Mouse (Mus musculus) forebrain, postnatal 0 days (tissue): ENCODE results near the gene Tfb1m. TPM values are rescaled to one million over a fixed set of nuclear protein-coding genes. Genes with fewer than 3 reads are reported as not detected.

Source experiments
- ATAC-seq: fragments of 200-750 bp; cut with Nextera tagmentation; 2 replicates; pipeline ENCODE4 v1.8.0; 2017; ENCODE audit warnings: mild to moderate bottlenecking, moderate library complexity
- DNase-seq: peaks from one replicate; pipeline ENCODE4 v3.0.0-alpha.2; 2015
- H3K27ac ChIP-seq: fragments of 300-500 bp; sonication (generic); 2 replicates; pipeline ENCODE4 v1.5.1; 2014; ENCODE audit warnings: low read depth, mild to moderate bottlenecking, antibody characterized with exemption, low read length, moderate library complexity, mixed read lengths
- H3K27me3 ChIP-seq: fragments of 300-500 bp; sonication (generic); 2 replicates; pipeline ENCODE4 v1.6.1; 2014; ENCODE audit warnings: mild to moderate bottlenecking, low read length, mixed read lengths; ENCODE audit not compliant: insufficient read depth
- H3K36me3 ChIP-seq: fragments of 300-500 bp; sonication (generic); 2 replicates; pipeline ENCODE4 v1.6.1; 2014; ENCODE audit warnings: mild to moderate bottlenecking, moderate library complexity; ENCODE audit not compliant: insufficient read depth
- H3K4me1 ChIP-seq: fragments of 300-500 bp; sonication (generic); 2 replicates; pipeline ENCODE4 v1.6.1; 2014; ENCODE audit warnings: antibody characterized with exemption; ENCODE audit not compliant: insufficient read depth
- H3K4me2 ChIP-seq: fragments of 300-500 bp; sonication (generic); 2 replicates; pipeline ENCODE4 v1.6.1; 2014; ENCODE audit warnings: low read depth, mild to moderate bottlenecking, moderate library complexity
- H3K4me3 ChIP-seq: fragments of 300-500 bp; sonication (generic); 2 replicates; pipeline ENCODE4 v1.5.1; 2014; ENCODE audit warnings: low read depth, low read length, mixed read lengths
- H3K9ac ChIP-seq: fragments of 300-500 bp; sonication (generic); 2 replicates; pipeline ENCODE4 v1.6.1; 2014; ENCODE audit warnings: mild to moderate bottlenecking
- H3K9me3 ChIP-seq: fragments of 300-500 bp; sonication (generic); 2 replicates; pipeline ENCODE4 v1.6.1; 2016; ENCODE audit warnings: low read length
- CTCF ChIP-seq: sonication (generic); IDR thresholded peaks from 2 replicates; pipeline ENCODE4 v1.5.1; 2016; ENCODE audit warnings: antibody characterized with exemption, control low read depth, low read depth
- WGBS: fragments of 180-500 bp; shearing (Covaris S2); extraction: QIAGEN DNeasy Blood & Tissue Kit; methylation state at CpG from one replicate; pipeline ENCODE4 v1.1.7; 2014; 5-methylcytosine and 5-hydroxymethylcytosine counted together
- polyA plus RNA-seq: library from polyadenylated mRNA; unstranded; fragments of >200 nt; fragmentation: Nextera tagmentation; extraction: Ambion mirVana; gene quantifications from 2 replicates; pipeline ENCODE4 v1.2.1, GENCODE M21; 2015
- total RNA-seq: library from RNA; depleted of rRNA; stranded (reverse); fragments of >200 nt; gene quantifications from 2 replicates; pipeline ENCODE4 v1.2.3, GENCODE M21; 2014

Tfb1m gene
- total and polyA plus RNA-seq, 2 experiments from 2014 or later = 8.2 to 11.2 TPM

DNA sequence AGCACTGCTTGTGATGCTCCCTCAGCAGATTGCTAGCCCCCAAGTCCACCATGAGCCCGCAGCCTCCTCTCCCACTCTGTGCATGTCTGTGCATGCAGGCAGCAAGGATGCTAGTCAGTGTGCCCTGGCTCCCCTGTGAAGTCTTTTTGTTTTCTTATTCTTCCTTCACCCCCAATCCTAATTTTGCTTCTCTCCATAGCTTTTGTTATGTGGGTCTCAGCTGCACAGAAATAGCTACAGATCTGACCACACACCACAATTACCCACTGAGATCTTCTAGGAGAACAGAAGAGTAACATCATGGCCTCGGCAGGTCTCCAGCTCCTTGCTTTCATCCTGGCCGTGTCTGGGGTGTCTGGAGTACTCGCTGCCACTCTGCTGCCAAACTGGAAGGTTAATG, 25.3 kb downstream of the Tfb1m start, which contains the start of gene Cldn20:
Gene Cldn20, plus strand, starts transcription at position 301 of the 400 bp plus-strand sequence.
- Histone ChIP-seq H3K27me3 (no peaks in the 10 kb centered on the region), H3K9me3 (no peaks in the 10 kb centered on the region), H3K4me3 (no peak within 1 kb of the TSS), H3K4me1 (no peaks in the 10 kb centered on the region), H3K4me2 (no peak within 1 kb of the TSS), H3K36me3 (no peaks in the 10 kb centered on the region), H3K27ac (no peak within 1 kb of the TSS), H3K9ac (no peak within 1 kb of the TSS)
- ATAC-seq = no peak
- no peak for DNase-seq
- no peak for TF ChIP-seq CTCF
- 81% methylated on average over 4 of the region's 4 CpGs for WGBS

DNA sequence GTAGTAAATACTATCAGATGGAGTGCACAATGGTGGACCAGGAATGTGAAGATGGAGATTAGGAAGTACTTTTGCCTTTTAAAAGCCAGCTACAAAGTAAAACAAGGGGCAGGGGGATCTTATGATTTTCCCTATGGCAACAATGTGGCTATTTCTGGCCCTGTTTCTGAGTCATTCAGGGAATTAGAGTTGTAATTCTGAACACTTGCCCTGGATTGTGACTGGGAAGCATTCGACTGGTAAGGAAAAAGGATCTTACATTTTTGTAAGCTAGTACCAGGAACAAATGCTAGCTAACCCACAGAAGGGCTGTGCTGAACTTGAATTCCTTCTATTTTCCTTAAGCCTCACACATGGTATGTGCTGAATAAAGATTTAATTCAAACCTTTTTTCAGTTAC, 25.9 kb downstream of the Tfb1m start:
- no peaks in the 10 kb centered on the region for H3K4me1 ChIP-seq
- 79% methylated on average over 1 of the region's 1 CpGs for WGBS
- DNase-seq (no peak), ATAC-seq (no peak)
- no peaks in the 10 kb centered on the region for H3K9me3 ChIP-seq
- H3K27ac ChIP-seq = no peak overlapping the region
- TF ChIP-seq CTCF = no peak
- H3K9ac ChIP-seq = no peak overlapping the region
- no peaks in the 10 kb centered on the region for H3K36me3 ChIP-seq
- H3K27me3 ChIP-seq = no peaks in the 10 kb centered on the region
- no peak overlapping the region for H3K4me2 ChIP-seq
- H3K4me3 ChIP-seq = no peak overlapping the region

DNA sequence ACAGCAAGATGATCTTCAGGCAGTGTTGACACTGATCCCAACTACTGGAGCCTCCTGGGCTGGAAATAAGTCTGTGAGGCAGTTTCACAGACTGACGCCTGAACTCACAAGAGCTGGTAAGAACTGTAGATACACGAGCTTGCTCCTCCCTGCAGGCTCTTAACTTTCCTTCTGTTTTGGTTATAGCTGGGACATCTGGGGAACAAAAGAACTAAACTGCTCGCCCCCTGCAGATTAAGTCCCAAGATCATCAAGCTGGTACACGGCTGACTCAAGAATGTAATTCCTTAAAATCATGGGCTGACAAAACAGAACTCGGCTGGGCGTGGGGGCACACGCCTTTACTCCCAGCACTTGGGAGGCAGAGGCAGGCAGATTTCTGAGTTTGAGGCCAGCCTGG, 27.0 kb downstream of the Tfb1m start:
- no peaks in the 10 kb centered on the region for H3K36me3 ChIP-seq
- 64% methylated on average over 7 of the region's 7 CpGs for WGBS
- no peak for TF ChIP-seq CTCF
- no peaks in the 10 kb centered on the region for H3K4me1 ChIP-seq
- H3K9ac ChIP-seq = no peak overlapping the region
- H3K27me3 ChIP-seq = no peaks in the 10 kb centered on the region
- no peak overlapping the region for H3K4me3 ChIP-seq
- no peak for DNase-seq
- ATAC-seq = no peak
- no peaks in the 10 kb centered on the region for H3K9me3 ChIP-seq
- H3K4me2 ChIP-seq = no peak overlapping the region
- no peak overlapping the region for H3K27ac ChIP-seq

DNA sequence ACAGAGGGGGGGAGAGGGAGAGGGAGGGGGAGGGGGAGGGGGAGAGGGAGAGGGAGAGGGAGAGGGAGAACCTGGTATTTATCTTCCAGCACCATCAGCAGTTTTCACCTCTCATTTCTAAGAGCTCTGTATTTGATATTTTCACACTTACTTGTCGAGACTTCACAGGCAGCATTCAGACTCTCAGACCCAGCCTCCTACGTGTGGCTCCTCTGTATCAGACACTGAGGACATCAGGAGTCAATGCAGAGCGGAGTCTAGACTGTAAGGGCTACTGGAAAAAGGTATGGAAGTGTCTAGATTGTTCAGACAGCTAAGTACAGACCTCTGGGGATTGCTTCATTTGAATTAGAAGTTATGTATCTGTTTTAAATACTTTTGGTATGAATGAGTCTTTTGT, 28.1 kb downstream of the Tfb1m start:
- TF ChIP-seq CTCF = no peak
- no peak overlapping the region for H3K4me3 ChIP-seq
- no peak overlapping the region for H3K9ac ChIP-seq
- ATAC-seq = no peak
- H3K27me3 ChIP-seq = no peaks in the 10 kb centered on the region
- no peaks in the 10 kb centered on the region for H3K4me1 ChIP-seq
- 59% methylated on average over 3 of the region's 3 CpGs for WGBS
- no peaks in the 10 kb centered on the region for H3K9me3 ChIP-seq
- H3K4me2 ChIP-seq = no peak overlapping the region
- no peaks in the 10 kb centered on the region for H3K36me3 ChIP-seq
- no peak overlapping the region for H3K27ac ChIP-seq
- no peak for DNase-seq

DNA sequence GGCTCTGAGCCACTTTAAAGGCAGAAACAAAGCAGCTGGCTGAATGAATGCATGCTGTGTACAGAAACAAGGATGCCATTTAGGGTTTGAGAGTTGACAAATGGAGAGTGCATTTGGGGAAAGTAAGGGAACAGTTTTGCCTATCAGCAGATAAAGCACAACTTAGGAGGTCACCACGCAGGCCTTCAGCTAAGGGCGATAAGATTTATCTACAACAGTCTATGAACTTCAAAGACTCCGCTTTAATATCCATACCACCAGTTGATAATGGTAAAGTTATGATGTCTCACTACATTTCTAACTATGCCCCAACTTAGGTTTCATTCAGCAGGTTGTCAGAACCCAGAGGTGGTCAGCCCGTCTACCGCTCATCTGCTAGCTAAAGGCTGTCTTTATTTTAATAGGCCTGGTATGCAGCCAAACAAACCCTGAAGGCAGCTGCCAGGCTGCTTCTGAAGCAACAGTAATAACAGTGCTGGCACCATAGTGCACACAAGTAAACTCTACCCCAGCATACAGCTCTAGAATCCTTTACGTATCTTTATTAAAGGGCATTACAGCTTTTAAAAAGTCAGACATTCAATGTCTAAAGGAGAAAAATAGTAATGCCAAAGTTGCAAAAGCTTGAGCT, 29.6 kb downstream of the Tfb1m start:
- H3K36me3 ChIP-seq = no peaks in the 10 kb centered on the region
- no peak overlapping the region for H3K9ac ChIP-seq
- H3K4me3 ChIP-seq = no peak overlapping the region
- H3K9me3 ChIP-seq = no peaks in the 10 kb centered on the region
- no peaks in the 10 kb centered on the region for H3K4me1 ChIP-seq
- 60% methylated on average over 6 of the region's 6 CpGs for WGBS
- no peak for TF ChIP-seq CTCF
- H3K27ac ChIP-seq = no peak overlapping the region
- no peaks in the 10 kb centered on the region for H3K27me3 ChIP-seq
- H3K4me2 ChIP-seq = no peak overlapping the region
- DNase-seq = no peak
- ATAC-seq = peak; percentile 42; the same call in 1 of the 2 replicates

DNA sequence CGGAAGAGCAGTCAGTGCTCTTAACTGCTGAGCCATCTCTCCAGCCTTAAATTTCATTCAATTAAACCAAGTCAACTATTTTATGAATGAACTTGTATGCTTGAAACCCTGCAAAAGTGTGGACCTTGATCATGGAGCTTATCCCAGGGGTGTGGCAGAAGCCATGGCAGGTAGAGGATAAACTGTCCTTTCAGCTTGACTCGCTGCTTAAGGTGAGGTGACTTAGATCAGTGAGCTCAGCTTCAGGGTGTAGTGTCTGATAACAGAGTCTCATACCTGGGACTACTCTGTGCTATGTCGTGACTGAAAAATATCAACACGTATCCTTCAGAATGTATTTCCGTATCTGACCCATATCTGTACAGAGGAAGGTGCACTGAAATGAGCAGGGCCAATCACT, 37.2 kb downstream of the Tfb1m start:
- H3K27ac ChIP-seq = no peak overlapping the region
- ATAC-seq = no peak

DNA sequence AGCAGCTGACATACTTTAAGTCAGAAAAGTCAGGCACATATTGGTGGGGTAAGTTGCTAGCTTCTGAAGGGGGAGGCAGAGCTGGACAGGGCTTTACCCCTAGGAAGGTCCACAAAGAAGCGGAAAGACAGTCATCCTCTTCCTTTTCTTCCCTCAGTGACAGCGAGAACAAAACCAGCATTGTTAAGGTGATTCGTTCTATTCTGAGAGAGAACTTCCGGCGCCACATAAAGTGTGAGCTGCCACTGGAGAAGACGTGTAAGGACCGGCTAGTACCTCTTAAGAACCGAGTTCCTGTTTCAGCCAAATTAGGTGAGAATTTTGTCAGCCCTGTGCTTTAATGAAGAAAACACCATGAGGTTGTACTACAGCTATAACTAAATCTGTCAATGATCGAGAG, 41.2 kb downstream of the Tfb1m start:
- H3K27ac ChIP-seq = no peak overlapping the region
- no peak for DNase-seq
- ATAC-seq = no peak
- no peaks in the 10 kb centered on the region for H3K27me3 ChIP-seq
- no peak overlapping the region for H3K4me3 ChIP-seq
- H3K4me2 ChIP-seq = no peak overlapping the region
- H3K4me1 ChIP-seq = no peaks in the 10 kb centered on the region
- H3K36me3 ChIP-seq = peaks cover 61% of the 10 kb centered on the region
- WGBS = 44% methylated on average over 9 of the region's 9 CpGs
- H3K9ac ChIP-seq = no peak overlapping the region
- TF ChIP-seq CTCF = no peak
- no peaks in the 10 kb centered on the region for H3K9me3 ChIP-seq

More for the DNA sequence above, 37.2 kb downstream of the Tfb1m start:
- Histone ChIP-seq H3K27me3 (no peaks in the 10 kb centered on the region), H3K4me2 (no peak overlapping the region), H3K36me3 (peaks cover 43% of the 10 kb centered on the region), H3K4me1 (no peaks in the 10 kb centered on the region), H3K9ac (no peak overlapping the region), H3K4me3 (no peak overlapping the region), H3K9me3 (no peaks in the 10 kb centered on the region)
- 98% methylated on average over 5 of the region's 5 CpGs for WGBS
- DNase-seq = no peak
- TF ChIP-seq CTCF = no peak
